Mouse (Mus musculus) G1E (cell line): ENCODE measurements at regions not wholly inside any gene's neighbourhood (a gene's known extent, or its start where the extent isn't known, plus 50 kb on each side); places are given as distances from the start of the nearest gene placed in this dataset.

Experiments
- CTCF ChIP-seq: IDR thresholded peaks from 2 replicates; pipeline ENCODE4 v1.5.1; 2012; ENCODE audit warnings: low read depth, low read length, inconsistent platforms, mixed read lengths
- GATA1 ChIP-seq: IDR thresholded peaks from 2 replicates; pipeline ENCODE4 v1.6.1; 2012; ENCODE audit warnings: borderline replicate concordance, low read length, inconsistent platforms, mixed read lengths
- GATA2 ChIP-seq: IDR thresholded peaks from 2 replicates; pipeline ENCODE4 v1.6.1; 2012; ENCODE audit warnings: low read depth, low read length, inconsistent platforms, borderline replicate concordance
- POLR2AphosphoS5 ChIP-seq: IDR thresholded peaks from 2 replicates; pipeline ENCODE4 v1.6.1; 2012; ENCODE audit warnings: low read depth, low read length, inconsistent platforms; ENCODE audit not compliant: insufficient replicate concordance

- TF ChIP-seq CTCF (no peak), POLR2AphosphoS5 (no peak), GATA1 (no peak), GATA2 (no peak)
Observed at GRCm38 (mm10) chr2:168399088-168399709, 117.7 kb upstream of the Kcng1 start.
